Mouse (Mus musculus): ENCODE measurements around the gene Ppp1r14c.
A peak's percentile ranks its signal among the peaks of the same experiment; 100 is the strongest.

Ppp1r14c gene

DNA sequence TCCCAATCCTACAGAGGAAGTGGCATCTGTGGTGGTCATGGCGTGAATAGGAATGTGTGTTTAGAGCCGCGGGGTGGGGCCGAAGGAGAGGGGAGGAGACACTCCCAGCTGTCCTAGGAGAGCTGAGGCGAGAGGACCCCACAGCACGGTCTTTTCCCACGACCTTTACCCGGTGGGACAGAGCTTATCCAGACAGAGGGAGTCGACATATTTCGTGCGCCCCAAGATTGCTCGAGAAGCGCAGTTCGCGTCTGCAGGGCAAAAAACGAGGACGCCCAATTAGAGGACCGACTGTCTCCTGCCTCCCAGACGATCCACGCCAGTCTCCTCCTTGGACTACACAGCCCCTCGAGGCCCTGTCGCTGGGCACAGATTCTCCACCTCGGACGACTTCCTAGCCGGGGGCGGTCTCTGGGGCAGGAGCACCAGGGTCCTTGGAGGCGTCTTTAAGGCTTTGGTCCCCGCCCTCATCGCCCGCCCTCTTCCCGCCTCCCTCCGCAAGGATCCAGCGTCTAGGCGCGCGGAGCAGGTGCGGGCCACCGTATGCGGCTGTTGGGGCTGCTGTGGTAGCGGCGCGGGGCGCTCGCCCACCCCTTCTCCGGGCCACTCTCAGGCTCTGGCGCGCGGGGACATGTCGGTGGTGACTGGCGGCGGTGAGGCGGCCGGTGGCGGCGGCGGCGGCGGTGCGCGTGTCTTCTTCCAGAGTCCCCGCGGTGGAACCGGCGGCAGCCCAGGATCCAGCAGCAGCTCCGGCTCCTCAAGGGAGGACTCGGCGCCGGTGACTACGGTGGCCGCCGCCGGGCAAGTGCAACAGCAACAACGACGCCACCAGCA lies at the start of gene Ppp1r14c:
Gene Ppp1r14c (plus strand): TSS at position 22 of the 834 bp plus-strand sequence.
- peak; percentile 10 for DNase-seq

- no peak for DNase-seq
Observed at GRCm38 (mm10) chr10:3321406-3321805, 44.5 kb upstream of the Ppp1r14c start.

GRCm38 (mm10) chr10:3325447-3325846 lies 40.4 kb upstream of the Ppp1r14c start:
- DNase-seq, result no peak

GRCm38 (mm10) chr10:3332880-3333279 lies 33.0 kb upstream of the Ppp1r14c start:
- DNase-seq, result peak; percentile 84

GRCm38 (mm10) chr10:3334570-3334969 lies 31.3 kb upstream of the Ppp1r14c start:
- no peak for DNase-seq

- DNase-seq, result no peak
Observed at GRCm38 (mm10) chr10:3336729-3337329, 29.0 kb upstream of the Ppp1r14c start.

DNA sequence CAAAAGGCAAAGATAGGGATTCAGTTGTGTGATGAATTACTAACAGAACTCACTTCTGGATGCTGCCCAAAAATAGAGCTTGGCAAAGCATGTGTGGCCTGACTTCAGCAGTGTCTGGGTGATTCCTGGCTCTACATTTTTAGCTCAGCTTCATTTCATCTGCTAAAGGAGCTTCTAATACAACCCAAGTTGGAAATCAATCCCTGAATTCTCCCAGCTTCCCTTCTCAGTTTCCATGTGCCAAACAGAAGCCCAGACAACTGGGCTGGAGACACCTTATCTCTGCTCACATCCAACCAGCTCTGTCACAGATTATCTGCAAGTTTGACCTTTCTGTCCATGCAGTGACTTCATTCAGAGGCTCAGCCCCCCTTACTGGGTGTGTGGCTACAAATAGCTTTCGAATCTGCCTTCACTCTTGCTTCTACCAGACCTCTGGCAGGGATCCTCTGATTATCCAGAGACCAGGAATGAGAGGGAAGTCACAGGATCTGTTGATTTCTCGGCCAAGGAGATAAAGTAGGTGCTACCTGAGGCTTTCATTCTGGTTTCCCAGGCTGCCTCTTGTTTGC lies 28.4 kb upstream of the Ppp1r14c start:
- DNase-seq, result no peak

DNA sequence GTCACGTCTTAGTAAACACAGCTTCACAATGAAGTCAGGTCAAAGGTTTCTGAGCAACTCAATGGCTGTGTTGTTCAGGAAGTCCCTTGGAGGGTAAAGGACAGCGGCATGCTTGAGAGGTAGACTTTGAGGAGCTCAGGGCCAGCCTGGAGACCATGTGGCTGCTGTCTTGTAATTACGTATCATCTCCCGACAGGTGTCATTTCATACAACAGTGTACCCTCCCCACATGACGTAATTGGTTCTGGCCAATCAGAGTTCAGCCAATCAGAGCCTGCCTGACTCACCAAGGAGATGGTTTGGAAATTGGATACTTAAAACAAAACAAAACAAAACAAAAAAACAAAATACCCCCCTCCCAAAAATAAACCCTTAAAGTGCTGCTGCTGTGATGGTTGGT lies 20.2 kb upstream of the Ppp1r14c start:
- no peak for DNase-seq

GRCm38 (mm10) chr10:3359531-3359930 lies 6.3 kb upstream of the Ppp1r14c start:
- no peak for DNase-seq

- DNase-seq, result peak; percentile 7
Observed at GRCm38 (mm10) chr10:3365671-3366035, 204 bp upstream of the Ppp1r14c start.

DNA sequence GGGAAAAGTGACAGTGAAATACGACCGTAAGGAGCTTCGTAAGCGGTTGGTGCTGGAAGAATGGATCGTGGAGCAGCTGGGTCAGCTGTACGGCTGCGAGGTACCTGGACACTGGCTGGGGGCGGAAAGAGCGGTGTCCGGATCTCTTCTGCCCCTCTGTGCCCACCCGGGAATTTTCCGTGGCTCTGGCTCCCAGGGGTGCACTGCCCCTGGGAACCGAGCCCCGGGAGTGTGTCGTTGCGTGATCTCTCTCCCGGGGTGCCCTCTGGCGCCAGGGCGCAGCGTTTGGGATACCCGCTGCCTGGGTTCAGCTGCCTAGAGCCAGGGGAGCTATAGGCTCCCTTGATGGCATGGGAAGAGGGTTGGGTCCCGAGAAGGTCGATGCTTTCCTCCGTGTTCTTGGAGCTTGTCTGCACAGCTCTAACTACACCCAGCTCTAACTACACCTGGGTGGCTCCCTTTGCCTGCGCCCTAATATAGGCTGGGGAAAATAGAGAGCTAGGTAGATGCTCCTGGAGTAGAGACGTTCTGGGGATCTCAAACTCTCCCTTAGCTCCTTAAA lies 1.1 kb downstream of the Ppp1r14c start:
- DNase-seq, result peak; percentile 6

DNA sequence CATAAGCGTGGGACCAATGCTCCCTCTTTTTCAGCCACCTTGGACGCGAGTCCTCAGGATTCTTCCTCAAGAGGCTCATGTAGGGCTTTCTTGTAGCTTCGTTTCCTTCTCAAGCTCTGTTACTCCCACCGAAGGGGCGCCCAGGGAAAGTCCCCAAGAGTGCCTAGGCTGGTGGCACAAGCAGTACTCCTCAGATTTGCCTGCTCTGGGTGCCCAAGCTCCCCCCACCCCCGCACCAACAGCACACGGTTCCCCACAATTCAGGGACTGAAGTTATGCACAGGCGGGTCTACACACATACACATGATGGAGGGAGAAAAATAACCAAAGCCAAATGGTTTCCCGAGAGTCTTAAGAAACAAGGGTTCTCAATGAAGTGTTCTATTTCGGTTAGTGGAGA lies 1.6 kb downstream of the Ppp1r14c start:
- DNase-seq, result no peak

DNA sequence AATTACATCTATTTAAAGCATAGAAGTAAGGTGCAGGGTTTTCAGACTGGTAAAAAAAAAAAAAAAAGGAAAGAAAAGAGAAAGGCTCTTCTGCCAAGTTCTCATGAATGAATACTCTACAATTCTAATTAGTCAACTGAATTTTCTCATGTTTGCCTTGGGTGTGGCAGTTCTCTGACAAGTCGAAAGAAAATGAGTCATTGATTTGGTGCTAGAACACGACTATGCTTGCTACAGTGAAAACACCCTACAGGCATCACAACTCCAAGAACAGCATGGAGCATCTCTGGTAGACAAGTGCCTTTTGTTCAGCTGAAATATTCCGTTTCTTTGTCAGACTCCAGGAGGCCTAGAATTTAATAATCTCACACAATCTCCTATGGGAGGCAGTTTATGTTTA lies 17.3 kb downstream of the Ppp1r14c start:
- no peak for DNase-seq

DNA sequence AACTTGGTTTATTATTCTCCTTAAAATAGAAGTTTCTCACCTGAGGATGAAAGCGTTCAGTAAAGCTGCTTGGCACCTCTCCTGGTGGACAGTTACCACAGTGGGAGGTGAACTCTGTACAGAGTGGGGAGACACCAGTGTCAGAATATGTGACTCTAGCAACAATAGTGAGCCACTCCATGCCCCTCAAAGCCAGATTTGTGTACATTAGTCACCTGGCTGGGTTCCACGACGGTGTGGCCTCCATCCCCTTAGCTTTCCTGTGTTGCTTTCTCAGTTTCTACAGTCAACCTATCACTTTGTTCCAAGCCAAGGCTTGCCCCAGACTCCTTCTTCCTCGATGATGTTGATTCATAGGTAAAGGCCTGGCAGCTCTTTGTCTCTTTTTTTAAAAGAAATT lies 26.4 kb downstream of the Ppp1r14c start:
- DNase-seq, result no peak

DNA sequence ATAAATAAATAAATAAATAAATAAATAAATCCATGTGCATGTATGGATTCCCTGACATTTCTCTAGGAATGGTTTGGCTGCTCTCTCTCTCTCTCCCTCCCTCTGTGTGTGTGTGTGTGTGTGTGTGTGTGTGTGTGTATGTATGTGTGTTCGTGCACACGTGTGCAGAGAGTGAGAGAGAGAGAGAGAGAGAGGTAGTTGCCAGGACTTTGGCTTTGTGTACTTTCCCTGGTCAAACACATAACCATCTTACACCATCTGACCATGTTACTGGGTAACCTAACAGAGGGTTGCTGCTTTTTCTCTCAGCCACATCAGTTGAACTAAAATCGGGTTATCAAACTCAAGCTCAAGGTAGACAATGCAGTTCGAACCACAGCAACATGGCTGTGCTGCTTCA lies 27.7 kb downstream of the Ppp1r14c start:
- DNase-seq, result no peak

GRCm38 (mm10) chr10:3394193-3394592 lies 28.3 kb downstream of the Ppp1r14c start:
- DNase-seq, result no peak

GRCm38 (mm10) chr10:3394671-3395288 lies 28.9 kb downstream of the Ppp1r14c start:
- DNase-seq, result no peak

GRCm38 (mm10) chr10:3395341-3395931 lies 29.6 kb downstream of the Ppp1r14c start:
- DNase-seq, result no peak

DNA sequence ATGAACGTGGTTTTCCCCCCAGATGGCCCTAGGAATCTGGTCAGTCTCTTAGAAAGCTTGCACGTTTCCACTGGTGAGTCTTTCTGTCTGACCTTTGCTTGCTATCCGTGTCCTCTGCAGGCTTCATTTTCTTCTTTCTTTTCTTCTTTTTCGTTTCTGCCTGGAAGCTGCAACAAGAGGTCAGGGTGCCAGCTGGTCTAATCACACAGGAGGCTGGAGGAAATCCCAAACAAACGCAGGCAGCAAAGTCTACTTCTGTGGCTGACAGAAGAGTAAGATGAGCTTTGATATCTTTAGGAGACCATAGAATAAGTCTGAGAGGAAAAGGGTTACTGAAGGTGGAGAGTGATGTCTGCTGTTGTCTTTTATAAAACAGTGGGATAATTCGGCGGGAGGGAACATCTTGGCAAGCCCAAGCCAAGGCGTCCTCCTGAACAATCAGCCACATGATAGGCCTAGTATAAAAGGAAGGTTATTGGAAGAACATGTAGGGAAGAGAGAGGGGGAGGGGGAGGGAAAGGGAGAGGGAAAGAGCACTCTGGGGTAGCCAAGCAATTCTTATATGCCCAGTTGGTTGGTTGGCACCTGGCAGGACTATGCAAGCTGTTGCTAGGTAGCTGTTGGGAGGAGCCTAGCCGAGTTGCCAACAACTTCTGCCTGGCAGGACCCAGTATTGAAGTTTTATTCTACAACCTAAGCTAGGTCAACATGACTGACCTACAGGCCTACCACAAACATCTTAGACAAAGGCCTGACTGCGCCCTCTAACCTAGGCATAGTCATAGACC lies 30.3 kb downstream of the Ppp1r14c start:
- no peak for DNase-seq

DNA sequence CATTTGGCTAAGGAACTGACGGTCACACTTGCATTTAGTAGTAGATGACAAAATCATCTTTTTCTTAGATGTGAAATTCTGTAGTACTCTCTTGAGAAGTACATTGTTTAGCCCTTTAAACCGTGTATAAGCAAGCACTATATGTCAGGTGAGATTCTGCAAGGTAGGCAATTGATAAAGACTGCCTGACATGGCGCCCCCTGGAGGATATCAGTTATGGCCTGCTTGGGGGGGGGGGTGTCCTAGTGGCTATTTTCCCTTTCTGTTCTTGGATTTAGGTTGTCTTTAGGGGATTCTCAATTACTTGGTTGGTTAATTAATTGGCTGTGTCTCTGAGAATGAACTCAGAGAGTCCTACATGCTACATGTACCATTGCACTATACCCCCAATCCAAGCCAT lies 31.5 kb downstream of the Ppp1r14c start:
- no peak for DNase-seq

DNA sequence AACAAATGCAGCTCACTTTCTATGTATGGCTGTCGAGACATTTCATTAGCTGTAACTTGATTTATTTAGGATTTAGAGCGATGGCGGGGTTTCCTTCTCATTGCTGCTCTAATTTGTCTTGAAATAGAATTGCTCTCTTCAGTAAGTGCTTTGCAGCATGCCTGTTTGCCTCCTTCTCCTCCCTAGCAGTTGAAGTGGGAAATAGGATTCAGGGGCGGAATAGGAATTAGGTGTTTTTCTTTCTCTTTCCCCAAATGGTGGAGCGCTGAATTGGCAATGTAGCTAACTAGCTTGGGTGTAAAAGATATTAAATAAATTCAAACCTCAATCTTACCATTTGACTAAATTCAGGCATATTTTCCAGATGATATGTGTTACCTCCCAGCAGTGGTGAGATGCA lies 32.2 kb downstream of the Ppp1r14c start:
- no peak for DNase-seq

GRCm38 (mm10) chr10:3402284-3402683 lies 36.4 kb downstream of the Ppp1r14c start:
- DNase-seq, result no peak
